Mouse (Mus musculus): ENCODE data around the gene Nfkbie. TPM values are rescaled to one million over a fixed set of nuclear protein-coding genes. Genes with fewer than 3 reads are reported as not detected.

Nfkbie gene
- polyA plus RNA-seq, 1 experiment from 2014 or later = 9.5 TPM

- no peak for TF ChIP-seq CTCF (IDR thresholded peaks at IDR 0.05)
- ChIA-PET POLR2A (interaction anchor here (0.7 to 1.2 kb wide), 3 partner anchors 11 to 18 kb away, joined by 3 to 4 read pairs (median 3); no protein-coding TSS in a partner anchor), CTCF (interaction anchor here (0.7 to 2.1 kb wide), 3 partner anchors 15 to 40 kb away, joined by 3 to 7 read pairs (median 4); no protein-coding TSS in a partner anchor)
- H3K27me3 ChIP-seq = peaks cover 3% of the 10 kb centered on the region
- in situ Hi-C loops (cut with MboI; ENCODE audit: low pct_unique_long_range_greater_than_20kb) = no loop called here
- DNase-seq (ENCODE audit: low read depth, low spot score) (no peak), ATAC-seq (no peak)
These were observed 1.2 kb downstream of the Nfkbie start for GRCm38 (mm10) chr17:45556514-45557245.

GRCm38 (mm10) chr17:45557246-45557824, 1.8 kb downstream of the Nfkbie start:
- ChIA-PET POLR2A (interaction anchor here (0.6 to 1.2 kb wide), 6 partner anchors 10 to 1135 kb away, joined by 3 to 4 read pairs (median 4); no protein-coding TSS in a partner anchor), CTCF (interaction anchor here (2.0 to 2.1 kb wide), 2 partner anchors 14 to 21 kb away, joined by 4 to 7 read pairs; no protein-coding TSS in a partner anchor)
- H3K27me3 ChIP-seq = peaks cover 3% of the 10 kb centered on the region
- peak; percentile 9 for ATAC-seq
- DNase-seq (ENCODE audit: low read depth, low spot score) = no peak
- no peak for TF ChIP-seq CTCF (IDR thresholded peaks at IDR 0.05)
- in situ Hi-C loops (cut with MboI; ENCODE audit: low pct_unique_long_range_greater_than_20kb) = no loop called here

GRCm38 (mm10) chr17:45557998-45558862, 2.7 kb downstream of the Nfkbie start:
- ChIA-PET POLR2A (interaction anchor here (0.6 to 1.1 kb wide), 5 partner anchors 11 to 1134 kb away, joined by 3 to 4 read pairs (median 3); partner anchors contain the start of gene Hsp90ab1), CTCF (interaction anchor here (0.7 to 2.0 kb wide), 2 partner anchors 20 to 27 kb away, joined by 3 to 4 read pairs; no protein-coding TSS in a partner anchor)
- ATAC-seq (no peak), DNase-seq (ENCODE audit: low read depth, low spot score) (no peak)
- peaks cover 3% of the 10 kb centered on the region for H3K27me3 ChIP-seq
- TF ChIP-seq CTCF (IDR thresholded peaks at IDR 0.05) = no peak
- in situ Hi-C loops (cut with MboI; ENCODE audit: low pct_unique_long_range_greater_than_20kb) = no loop called here

- no peak for TF ChIP-seq CTCF (IDR thresholded peaks at IDR 0.05)
- DNase-seq (ENCODE audit: low read depth, low spot score) = no peak
- CTCF ChIA-PET = interaction anchor here (0.8 kb wide), 1 partner anchor 23 kb away, joined by 3 read pairs; no protein-coding TSS in a partner anchor
- POLR2A ChIA-PET = no interaction called here
- in situ Hi-C loops (cut with MboI; ENCODE audit: low pct_unique_long_range_greater_than_20kb) = no loop called here
- ATAC-seq = no peak
- no peaks in the 10 kb centered on the region for H3K27me3 ChIP-seq
These were observed 4.4 kb downstream of the Nfkbie start for GRCm38 (mm10) chr17:45559732-45560525.

- no peak for DNase-seq (ENCODE audit: low read depth, low spot score)
- TF ChIP-seq CTCF (IDR thresholded peaks at IDR 0.05) = no peak
- ChIA-PET CTCF (interaction anchor here (1.5 to 1.9 kb wide), 2 partner anchors 12 to 47 kb away, joined by 3 to 7 read pairs; no protein-coding TSS in a partner anchor), POLR2A (interaction anchor here (1.6 to 2.7 kb wide), 2 partner anchors 9 to 11 kb away, joined by 5 to 7 read pairs; partner anchors contain the start of gene Hsp90ab1)
- no peak for ATAC-seq
- in situ Hi-C loops (cut with MboI; ENCODE audit: low pct_unique_long_range_greater_than_20kb) = no loop called here
- no peaks in the 10 kb centered on the region for H3K27me3 ChIP-seq
These were observed 7.7 kb downstream of the Nfkbie start for GRCm38 (mm10) chr17:45563216-45563615.

- CTCF ChIA-PET = interaction anchor here (1.9 kb wide), 1 partner anchor 11 kb away, joined by 7 read pairs; no protein-coding TSS in a partner anchor
- DNase-seq (ENCODE audit: low read depth, low spot score) (no peak), ATAC-seq (peak; percentile 82)
- POLR2A ChIA-PET = interaction anchor here (1.6 to 2.7 kb wide), 2 partner anchors 9 to 10 kb away, joined by 5 to 7 read pairs; partner anchors contain the start of gene Hsp90ab1
- in situ Hi-C loops (cut with MboI; ENCODE audit: low pct_unique_long_range_greater_than_20kb) = no loop called here
- TF ChIP-seq CTCF (IDR thresholded peaks at IDR 0.05) = no peak
- H3K27me3 ChIP-seq = no peaks in the 10 kb centered on the region
These were observed 8.4 kb downstream of the Nfkbie start, which contains the start of gene Slc35b2 for GRCm38 (mm10) chr17:45563655-45564530. Gene Slc35b2, plus strand, starts transcription at chr17:45563874.

- TF ChIP-seq CTCF (IDR thresholded peaks at IDR 0.05) = no peak
- no peaks in the 10 kb centered on the region for H3K27me3 ChIP-seq
- DNase-seq (ENCODE audit: low read depth, low spot score) = no peak
- no peak for ATAC-seq
- ChIA-PET POLR2A (interaction anchor here (1.6 to 2.7 kb wide), 2 partner anchors 8 to 9 kb away, joined by 5 to 7 read pairs; partner anchors contain the start of gene Hsp90ab1), CTCF (interaction anchor here (1.9 kb wide), 1 partner anchor 10 kb away, joined by 7 read pairs; no protein-coding TSS in a partner anchor)
- in situ Hi-C loops (cut with MboI; ENCODE audit: low pct_unique_long_range_greater_than_20kb) = no loop called here
These were observed 9.1 kb downstream of the Nfkbie start for GRCm38 (mm10) chr17:45564531-45565084.

- POLR2A ChIA-PET = interaction anchor here (0.8 to 2.7 kb wide), 2 partner anchors 9 to 10 kb away, joined by 3 to 7 read pairs; no protein-coding TSS in a partner anchor
- in situ Hi-C loops (cut with MboI; ENCODE audit: low pct_unique_long_range_greater_than_20kb) = no loop called here
- no peak for ATAC-seq
- CTCF ChIA-PET = interaction anchor here (1.9 kb wide), 1 partner anchor 10 kb away, joined by 7 read pairs; no protein-coding TSS in a partner anchor
- DNase-seq (ENCODE audit: low read depth, low spot score) = no peak
- no peak for TF ChIP-seq CTCF (IDR thresholded peaks at IDR 0.05)
- no peaks in the 10 kb centered on the region for H3K27me3 ChIP-seq
These were observed 9.6 kb downstream of the Nfkbie start for GRCm38 (mm10) chr17:45565103-45565502.

Measured in Patski (cell line).